Mouse (Mus musculus) thymus, postnatal 10 days (tissue): ENCODE results near the gene Ntn4.

ENCODE experiments used
- DNase-seq, 2 experiments: peaks; one replicate each; pipeline ENCODE4 v3.0.0; 2021; ENCODE audit warnings: low spot score in 2 of 2

The Ntn4 gene

DNA sequence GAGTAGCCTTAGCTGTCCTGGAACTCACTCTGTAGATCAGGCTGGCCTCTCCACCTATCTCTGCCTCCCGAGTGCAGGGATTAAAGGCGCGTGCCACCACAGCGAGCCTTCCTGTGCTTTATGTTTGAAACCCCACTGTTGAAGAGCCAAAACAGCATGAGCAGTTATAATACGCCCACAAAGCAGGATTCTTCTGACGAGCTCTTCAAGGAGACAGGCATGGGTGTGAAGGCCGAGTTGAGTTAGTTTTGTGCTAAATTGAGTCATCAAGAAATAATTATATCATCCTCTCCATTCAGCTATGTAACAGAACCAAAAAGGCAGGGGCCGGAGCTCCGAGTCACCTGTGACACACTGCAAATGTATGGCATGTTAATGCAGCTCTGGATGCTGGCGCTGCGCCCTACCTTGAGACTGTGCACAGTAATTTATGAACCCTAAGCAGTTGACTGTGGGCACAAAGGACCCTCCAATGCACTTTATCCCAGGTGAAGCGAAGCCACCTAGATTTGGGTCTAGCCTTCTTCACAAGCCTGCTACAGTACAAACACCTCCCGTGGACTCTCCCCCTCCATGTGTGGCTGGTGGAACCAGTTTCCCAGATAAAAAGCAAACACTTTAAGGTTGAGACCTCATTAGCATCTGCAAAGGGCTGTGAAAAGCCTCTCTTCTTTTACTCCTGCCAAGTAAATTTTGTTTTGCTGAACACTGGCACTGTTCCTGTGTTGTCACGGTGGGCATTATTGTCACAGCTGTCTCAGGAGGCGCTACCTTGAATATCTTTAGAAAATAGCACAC is 142.9 kb downstream of the Ntn4 start:
- DNase-seq = no peak
